ENCODE assay signal across 20 mouse cellular contexts in genomic region chr6:77869313-77869712, GRCm38 (mm10).
DNase-seq lines count a peak whose midpoint lies in the region; ATAC-seq and TF ChIP-seq lines count a peak whose summit lies in the region.
"Had no signal": no experiment of that assay in that cellular context is flagged by ENCODE, and none has a peak within 500 bp of the region (broad histone marks: within the 10 kb centered on the region; RNA-seq: fewer than 3 reads in every experiment).

No protein-coding gene starts in this region.

- no peak overlapping the region for H3K9ac ChIP-seq in embryonic facial prominence, embryonic 11.5 days (replicated peaks; ENCODE audit: low read length)
- H3K9ac ChIP-seq in kidney, postnatal 0 days (ENCODE audit: low read depth, low read length), result no peak overlapping the region
- no peak overlapping the region for H3K9ac ChIP-seq in midbrain, embryonic 11.5 days (ENCODE audit: low read length)
- no peak overlapping the region for H3K9ac ChIP-seq in midbrain, embryonic 14.5 days (replicated peaks; ENCODE audit: low read length)
- H3K9ac ChIP-seq: embryonic facial prominence, embryonic 12.5 days; forebrain, embryonic 13.5 days; hindbrain, embryonic 12.5 days had no signal

- H3K9me3 ChIP-seq in embryonic facial prominence, embryonic 11.5 days (replicated peaks; ENCODE audit: control insufficient read depth, low read length), result no peaks in the 10 kb centered on the region
- H3K9me3 ChIP-seq in embryonic facial prominence, embryonic 10.5 days, result no peaks in the 10 kb centered on the region
- H3K9me3 ChIP-seq in kidney, postnatal 0 days (replicated peaks; ENCODE audit: low read length), result no peaks in the 10 kb centered on the region
- no peaks in the 10 kb centered on the region for H3K9me3 ChIP-seq in midbrain, embryonic 11.5 days (ENCODE audit: control insufficient read depth, low read length)
- H3K9me3 ChIP-seq in midbrain, embryonic 14.5 days (ENCODE audit: control insufficient read depth, low read length), result no peaks in the 10 kb centered on the region
- H3K9me3 ChIP-seq: embryonic facial prominence, embryonic 12.5 days; forebrain, embryonic 13.5 days; heart, embryonic 10.5 days; hindbrain, embryonic 12.5 days had no signal

- no peak for TF ChIP-seq CTCF in kidney, postnatal 0 days (IDR thresholded peaks at IDR 0.05; ENCODE audit: low read depth)

- H3K36me3 ChIP-seq in embryonic facial prominence, embryonic 11.5 days (replicated peaks; ENCODE audit: control insufficient read depth, insufficient read depth, low read depth, low read length), result no peaks in the 10 kb centered on the region
- no peaks in the 10 kb centered on the region for H3K36me3 ChIP-seq in embryonic facial prominence, embryonic 10.5 days (replicated peaks)
- no peaks in the 10 kb centered on the region for H3K36me3 ChIP-seq in kidney, postnatal 0 days (ENCODE audit: insufficient read depth, low read length)
- no peaks in the 10 kb centered on the region for H3K36me3 ChIP-seq in midbrain, embryonic 11.5 days (ENCODE audit: control insufficient read depth, insufficient read depth, low read length)
- H3K36me3 ChIP-seq in midbrain, embryonic 14.5 days (ENCODE audit: control insufficient read depth, insufficient read depth, low read length), result no peaks in the 10 kb centered on the region
- H3K36me3 ChIP-seq: embryonic facial prominence, embryonic 12.5 days; heart, embryonic 10.5 days; hindbrain, embryonic 12.5 days had no signal

- no peak overlapping the region for H3K4me3 ChIP-seq in embryonic facial prominence, embryonic 11.5 days (ENCODE audit: low read depth, low read length)
- H3K4me3 ChIP-seq in embryonic facial prominence, embryonic 10.5 days, result no peak overlapping the region
- H3K4me3 ChIP-seq in kidney, postnatal 0 days (replicated peaks; ENCODE audit: low read depth, low read length), result no peak overlapping the region
- H3K4me3 ChIP-seq in midbrain, embryonic 11.5 days (ENCODE audit: low read depth, low read length), result no peak overlapping the region
- no peak overlapping the region for H3K4me3 ChIP-seq in midbrain, embryonic 14.5 days (replicated peaks; ENCODE audit: low read depth, low read length)
- H3K4me3 ChIP-seq: embryonic facial prominence, embryonic 12.5 days; forebrain, embryonic 13.5 days; heart, embryonic 10.5 days; hindbrain, embryonic 12.5 days had no signal

- H3K27ac ChIP-seq in embryonic facial prominence, embryonic 11.5 days (replicated peaks; ENCODE audit: low read depth, low read length), result no peak overlapping the region
- H3K27ac ChIP-seq in embryonic facial prominence, embryonic 10.5 days (replicated peaks), result no peak overlapping the region
- H3K27ac ChIP-seq in kidney, postnatal 0 days, result no peak overlapping the region
- no peak overlapping the region for H3K27ac ChIP-seq in midbrain, embryonic 11.5 days (ENCODE audit: low read depth, low read length)
- no peak overlapping the region for H3K27ac ChIP-seq in midbrain, embryonic 14.5 days (replicated peaks; ENCODE audit: low read depth, low read length)
- H3K27ac ChIP-seq: embryonic facial prominence, embryonic 12.5 days; forebrain, embryonic 13.5 days; heart, embryonic 10.5 days; hindbrain, embryonic 12.5 days had no signal

- peak; percentile 8 for DNase-seq in embryonic facial prominence, embryonic 11.5 days (ENCODE audit: low spot score)
- DNase-seq in embryonic facial prominence, embryonic 10.5 days (ENCODE audit: low spot score), result no peak
- DNase-seq in kidney, postnatal 0 days (ENCODE audit: low spot score), result peak; percentile 51
- no peak for DNase-seq in kidney, postnatal 14 days
- peak; percentile 72 for DNase-seq in midbrain, embryonic 11.5 days (ENCODE audit: low spot score, missing footprints)
- no peak for DNase-seq in midbrain, embryonic 14.5 days
- no peak for DNase-seq in cerebellum, postnatal 36 days
- DNase-seq: adrenal gland, postnatal 10 days; cerebellum, adult 11 months; cerebellum, adult 8-10 months; cerebellum, postnatal 14 days; gastrocnemius, postnatal 10 days; heart, adult 18-20 months; heart, postnatal 10 days; heart, postnatal 4 days had no signal

- H3K27me3 ChIP-seq in embryonic facial prominence, embryonic 11.5 days (ENCODE audit: control insufficient read depth, insufficient read depth, low read length), result no peaks in the 10 kb centered on the region
- H3K27me3 ChIP-seq in embryonic facial prominence, embryonic 10.5 days (replicated peaks; ENCODE audit: low read depth, poor library complexity, severe bottlenecking), result no peaks in the 10 kb centered on the region
- H3K27me3 ChIP-seq in kidney, postnatal 0 days (ENCODE audit: insufficient read depth, low read length), result no peaks in the 10 kb centered on the region
- H3K27me3 ChIP-seq in midbrain, embryonic 11.5 days (ENCODE audit: control insufficient read depth, insufficient read depth, low read length), result no peaks in the 10 kb centered on the region
- H3K27me3 ChIP-seq in midbrain, embryonic 14.5 days (ENCODE audit: control insufficient read depth, insufficient read depth, low read length), result no peaks in the 10 kb centered on the region
- H3K27me3 ChIP-seq: embryonic facial prominence, embryonic 12.5 days; forebrain, embryonic 13.5 days; hindbrain, embryonic 12.5 days had no signal

- ATAC-seq in embryonic facial prominence, embryonic 11.5 days (replicated peaks; ENCODE audit: insufficient number of reproducible peaks, low FRiP score, low TSS enrichment, low read depth), result no peak
- no peak for ATAC-seq in kidney, postnatal 0 days (replicated peaks; ENCODE audit: low FRiP score, low read depth)
- ATAC-seq in midbrain, embryonic 11.5 days (ENCODE audit: low FRiP score), result no peak
- no peak for ATAC-seq in midbrain, embryonic 14.5 days (ENCODE audit: low FRiP score, low TSS enrichment)
- ATAC-seq: forebrain, embryonic 13.5 days; hindbrain, embryonic 16.5 days had no signal

- no peaks in the 10 kb centered on the region for H3K4me1 ChIP-seq in embryonic facial prominence, embryonic 11.5 days (ENCODE audit: control insufficient read depth, insufficient read depth, low read length)
- 0 out of 2 replicates have a peak, but pooled peaks cover 5% of the 10 kb centered on the region for H3K4me1 ChIP-seq in embryonic facial prominence, embryonic 10.5 days
- H3K4me1 ChIP-seq in kidney, postnatal 0 days (replicated peaks; ENCODE audit: insufficient read depth, low read length), result no peaks in the 10 kb centered on the region
- no peaks in the 10 kb centered on the region for H3K4me1 ChIP-seq in midbrain, embryonic 11.5 days (ENCODE audit: control insufficient read depth, insufficient read depth, low read length)
- no peaks in the 10 kb centered on the region for H3K4me1 ChIP-seq in midbrain, embryonic 14.5 days (ENCODE audit: control insufficient read depth, insufficient read depth, low read length)
- H3K4me1 ChIP-seq: embryonic facial prominence, embryonic 12.5 days; heart, embryonic 10.5 days; hindbrain, embryonic 12.5 days had no signal

- no peak overlapping the region for H3K4me2 ChIP-seq in embryonic facial prominence, embryonic 11.5 days (ENCODE audit: low read depth, low read length)
- H3K4me2 ChIP-seq in kidney, postnatal 0 days (ENCODE audit: low read length), result no peak overlapping the region
- H3K4me2 ChIP-seq in midbrain, embryonic 11.5 days, result no peak overlapping the region
- H3K4me2 ChIP-seq in midbrain, embryonic 14.5 days (ENCODE audit: low read length), result no peak overlapping the region
- H3K4me2 ChIP-seq: embryonic facial prominence, embryonic 12.5 days; forebrain, embryonic 13.5 days; hindbrain, embryonic 12.5 days had no signal

- 34% methylated on average over 2 of the region's 2 CpGs for WGBS in embryonic facial prominence, embryonic 11.5 days
- 53% methylated on average over 2 of the region's 2 CpGs for WGBS in embryonic facial prominence, embryonic 10.5 days
- WGBS in kidney, postnatal 0 days, result 31% methylated on average over 2 of the region's 2 CpGs
- WGBS in midbrain, embryonic 11.5 days, result 67% methylated on average over 2 of the region's 2 CpGs
- 26% methylated on average over 2 of the region's 2 CpGs for WGBS in midbrain, embryonic 14.5 days

Comparison
In these comparisons a context has a peak if more than half of its experiments do, and no peak if none do; other contexts are left out.
1. DNase-seq: peak in embryonic facial prominence, embryonic 11.5 days (single experiment), kidney, postnatal 0 days (single experiment) and midbrain, embryonic 11.5 days (single experiment); none in embryonic facial prominence, embryonic 10.5 days (single experiment), kidney, postnatal 14 days (single experiment), midbrain, embryonic 14.5 days (single experiment) and cerebellum, postnatal 36 days (0 of 2).